Mouse (Mus musculus): ENCODE data around the gene Tpgs1. TPM values are rescaled to one million over a fixed set of nuclear protein-coding genes. Genes with fewer than 3 reads are reported as not detected.

Tpgs1 gene
- polyA plus RNA-seq (2012; rRNA removed): 43.3 and 49.2 TPM in 2 replicates

- WGBS: under 1% methylated on average over 45 of the region's 45 CpGs
- peak; percentile 73 for DNase-seq (ENCODE audit: low read depth, low spot score)
These were observed at the start of gene Tpgs1 for GRCm38 (mm10) chr10:79668771-79669575. Gene Tpgs1, plus strand, starts transcription at chr10:79669369.

GRCm38 (mm10) chr10:79623950-79624349 is 45.2 kb upstream of the Tpgs1 start:
- 69% methylated on average over 12 of the region's 12 CpGs for WGBS
- no peak for DNase-seq (ENCODE audit: low read depth, low spot score)

- DNase-seq (ENCODE audit: low read depth, low spot score): no peak
- WGBS: 73% methylated on average over 9 of the region's 9 CpGs
These were observed 43.8 kb upstream of the Tpgs1 start for GRCm38 (mm10) chr10:79625398-79625797.

GRCm38 (mm10) chr10:79626156-79626555 is 43.0 kb upstream of the Tpgs1 start:
- WGBS: 85% methylated on average over 10 of the region's 10 CpGs
- DNase-seq (ENCODE audit: low read depth, low spot score): no peak

GRCm38 (mm10) chr10:79628377-79628776 is 40.8 kb upstream of the Tpgs1 start:
- no peak for DNase-seq (ENCODE audit: low read depth, low spot score)
- 81% methylated on average over 5 of the region's 5 CpGs for WGBS

GRCm38 (mm10) chr10:79631432-79631831 is 37.7 kb upstream of the Tpgs1 start:
- 68% methylated on average over 4 of the region's 4 CpGs for WGBS
- DNase-seq (ENCODE audit: low read depth, low spot score): no peak

GRCm38 (mm10) chr10:79633006-79633777 is 36.0 kb upstream of the Tpgs1 start:
- no peak for DNase-seq (ENCODE audit: low read depth, low spot score)
- 76% methylated on average over 17 of the region's 17 CpGs for WGBS

- 87% methylated on average over 8 of the region's 8 CpGs for WGBS
- DNase-seq (ENCODE audit: low read depth, low spot score): no peak
These were observed 32.9 kb upstream of the Tpgs1 start for GRCm38 (mm10) chr10:79636287-79636686.

GRCm38 (mm10) chr10:79637128-79638110 is 31.8 kb upstream of the Tpgs1 start, which contains the start of gene Shc2:
Gene Shc2, minus strand, starts transcription at chr10:79637918.
- WGBS: 2% methylated on average over 116 of the region's 116 CpGs
- DNase-seq (ENCODE audit: low read depth, low spot score): no peak

GRCm38 (mm10) chr10:79638486-79639204 is 30.5 kb upstream of the Tpgs1 start:
- no peak for DNase-seq (ENCODE audit: low read depth, low spot score)
- WGBS: 7% methylated on average over 23 of the region's 23 CpGs

- WGBS: 63% methylated on average over 8 of the region's 8 CpGs
These were observed 23.5 kb upstream of the Tpgs1 start, which contains the start of gene Odf3l2 for GRCm38 (mm10) chr10:79645711-79646110. Gene Odf3l2, minus strand, starts transcription at chr10:79645738.

GRCm38 (mm10) chr10:79649070-79649751 is 20.0 kb upstream of the Tpgs1 start:
- 24% methylated on average over 7 of the region's 7 CpGs for WGBS

More at GRCm38 (mm10) chr10:79645711-79646110, 23.5 kb upstream of the Tpgs1 start, which contains the start of gene Odf3l2:
- DNase-seq (ENCODE audit: low read depth, low spot score): no peak

GRCm38 (mm10) chr10:79652789-79653188 is 16.4 kb upstream of the Tpgs1 start:
- DNase-seq (ENCODE audit: low read depth, low spot score): no peak
- 65% methylated on average over 7 of the region's 7 CpGs for WGBS

More at GRCm38 (mm10) chr10:79649070-79649751, 20.0 kb upstream of the Tpgs1 start:
- DNase-seq (ENCODE audit: low read depth, low spot score): peak; percentile 39

- WGBS: 34% methylated on average over 1 of the region's 1 CpGs
- DNase-seq (ENCODE audit: low read depth, low spot score): no peak
These were observed 14.2 kb upstream of the Tpgs1 start for GRCm38 (mm10) chr10:79654946-79655395.

GRCm38 (mm10) chr10:79658829-79659228 is 10.3 kb upstream of the Tpgs1 start:
- DNase-seq (ENCODE audit: low read depth, low spot score): no peak
- 19% methylated on average over 4 of the region's 4 CpGs for WGBS

GRCm38 (mm10) chr10:79660298-79660697 is 8.9 kb upstream of the Tpgs1 start:
- WGBS: 77% methylated on average over 2 of the region's 2 CpGs
- no peak for DNase-seq (ENCODE audit: low read depth, low spot score)

GRCm38 (mm10) chr10:79661861-79662260 is 7.3 kb upstream of the Tpgs1 start:
- 43% methylated on average over 3 of the region's 3 CpGs for WGBS
- no peak for DNase-seq (ENCODE audit: low read depth, low spot score)

GRCm38 (mm10) chr10:79664131-79664665 is 5.0 kb upstream of the Tpgs1 start, which contains the start of gene Madcam1:
Gene Madcam1, plus strand, starts transcription at chr10:79664559.
- WGBS: 17% methylated on average over 13 of the region's 13 CpGs

More at GRCm38 (mm10) chr10:79664131-79664665, 5.0 kb upstream of the Tpgs1 start, which contains the start of gene Madcam1:
- no peak for DNase-seq (ENCODE audit: low read depth, low spot score)
